Mouse (Mus musculus): Measurements from ENCODE around the gene Rrp12. TPM values are rescaled to one million over a fixed set of nuclear protein-coding genes. Genes with fewer than 3 reads are reported as not detected.
"Not testable (repeated sequence)": the region's sequence is repeated elsewhere in the genome, so short reads cannot be mapped to it uniquely, and the experiment has no call there.

Rrp12 gene
- total RNA-seq, 2 experiments from 2014 or later: 16.0 to 18.0 TPM

GRCm38 (mm10) chr19:41847992-41848851, 47.8 kb downstream of the Rrp12 start, which contains the start of gene Frat2:
Gene Frat2, minus strand, starts transcription at chr19:41848132.
- DNase-seq: peak; percentile 92 to 94

GRCm38 (mm10) chr19:41847614-41847991, 48.4 kb downstream of the Rrp12 start:
- DNase-seq: not testable (repeated sequence)

GRCm38 (mm10) chr19:41847091-41847581, 48.8 kb downstream of the Rrp12 start:
- peak; percentile 49 to 64 for DNase-seq

GRCm38 (mm10) chr19:41846366-41847090, 49.4 kb downstream of the Rrp12 start:
- peak; percentile 33 to 43 for DNase-seq

GRCm38 (mm10) chr19:41844345-41844744, 51.6 kb downstream of the Rrp12 start:
- DNase-seq: no peak

GRCm38 (mm10) chr19:41842706-41843105, 53.3 kb downstream of the Rrp12 start:
- no peak for DNase-seq

GRCm38 (mm10) chr19:41842196-41842595, 53.8 kb downstream of the Rrp12 start:
- DNase-seq: no peak

DNA sequence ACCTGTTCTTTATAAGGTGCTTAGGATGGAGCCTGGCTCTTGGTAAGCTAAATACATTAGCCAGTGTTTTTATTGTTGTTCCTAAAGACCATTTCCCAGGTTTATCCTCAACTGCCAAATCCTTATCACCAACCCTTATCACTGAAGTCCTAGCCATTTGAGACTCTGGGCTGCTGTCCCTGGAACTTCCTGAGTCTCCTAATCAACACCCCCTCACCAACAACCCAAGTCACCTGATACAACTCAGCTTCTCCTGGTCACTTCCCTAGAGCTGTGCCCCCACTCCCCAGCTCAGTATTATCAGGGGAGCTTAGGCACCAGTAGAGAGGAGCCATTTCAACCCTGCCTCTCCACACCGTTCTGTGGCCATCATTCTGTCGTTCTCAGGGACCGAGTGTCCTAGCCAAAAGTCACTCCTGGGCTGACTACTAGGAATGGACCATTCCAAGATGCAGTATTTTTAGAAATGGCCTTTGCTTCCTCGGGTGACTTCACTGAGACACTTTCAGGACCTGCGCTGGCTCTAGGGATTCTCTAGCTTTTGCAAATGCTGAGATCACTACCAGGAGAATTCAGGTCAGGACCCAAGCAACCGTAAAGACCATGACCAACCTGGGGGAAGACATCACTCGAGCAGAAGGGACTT, 54.7 kb downstream of the Rrp12 start:
- peak in 1 of 2 experiments; percentile 6 for DNase-seq

DNA sequence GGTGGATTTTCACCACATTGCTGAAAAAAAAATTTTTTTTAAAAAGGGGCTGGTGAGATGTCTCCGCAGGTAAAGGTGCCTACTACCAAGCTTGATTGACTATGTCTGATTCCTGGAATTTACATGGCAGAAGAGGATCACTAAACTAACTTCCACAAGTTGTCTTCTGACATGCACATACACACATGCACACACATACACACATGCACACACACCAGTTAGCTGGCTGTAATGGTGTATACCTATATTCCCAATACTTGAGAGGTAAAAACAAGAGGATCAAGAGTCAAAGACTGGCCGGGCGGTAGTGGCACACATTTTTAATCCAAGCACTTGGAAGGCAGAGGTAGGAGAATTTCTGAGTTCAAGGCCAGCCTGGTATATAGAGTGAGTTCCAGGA, 56.3 kb downstream of the Rrp12 start:
- DNase-seq: no peak

DNA sequence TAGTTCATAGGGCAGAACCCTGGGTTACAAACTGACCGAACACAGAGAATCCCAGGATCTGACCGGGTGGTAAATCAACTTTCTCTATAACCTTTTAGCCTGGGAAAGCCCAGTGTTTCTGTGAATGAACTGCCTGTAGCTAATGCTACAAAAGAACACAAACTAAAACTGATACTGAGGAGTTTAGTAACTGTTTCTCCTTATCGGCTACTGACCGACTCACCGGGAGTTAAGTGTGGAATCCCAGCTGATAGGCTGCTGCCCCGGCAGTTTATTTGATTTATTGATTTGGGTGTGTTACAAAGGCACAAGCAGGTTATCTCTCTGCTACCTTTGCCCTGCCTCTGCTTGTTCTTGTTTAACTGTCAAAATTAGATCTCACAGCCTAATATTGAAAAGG, 57.2 kb downstream of the Rrp12 start:
- no peak for DNase-seq

DNA sequence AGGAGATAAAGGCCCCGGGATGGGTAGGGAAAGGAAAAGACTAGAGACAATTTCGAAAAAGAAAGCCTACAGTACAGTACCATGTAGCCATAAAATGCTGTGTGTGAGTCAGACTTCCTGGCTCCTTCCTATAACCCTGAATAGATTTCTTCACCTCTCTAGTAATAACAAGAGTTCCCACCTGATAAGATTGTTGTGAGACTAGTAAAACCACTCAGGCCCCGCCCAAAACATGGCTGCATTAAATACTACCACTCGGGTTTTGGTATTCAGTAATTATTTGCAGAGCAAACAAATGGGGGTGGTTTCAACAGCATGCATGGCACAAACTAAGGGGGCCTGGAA, 58.1 kb downstream of the Rrp12 start:
- no peak for DNase-seq

GRCm38 (mm10) chr19:41837194-41837916, 58.6 kb downstream of the Rrp12 start:
- no peak for DNase-seq

GRCm38 (mm10) chr19:41836719-41837118, 59.3 kb downstream of the Rrp12 start:
- DNase-seq: no peak

GRCm38 (mm10) chr19:41835816-41836215, 60.2 kb downstream of the Rrp12 start:
- DNase-seq: peak; percentile 19 to 33

- DNase-seq: no peak
Observed at GRCm38 (mm10) chr19:41835407-41835806, 60.6 kb downstream of the Rrp12 start.

- no peak for DNase-seq
Observed at GRCm38 (mm10) chr19:41832501-41833201, 63.3 kb downstream of the Rrp12 start.

DNA sequence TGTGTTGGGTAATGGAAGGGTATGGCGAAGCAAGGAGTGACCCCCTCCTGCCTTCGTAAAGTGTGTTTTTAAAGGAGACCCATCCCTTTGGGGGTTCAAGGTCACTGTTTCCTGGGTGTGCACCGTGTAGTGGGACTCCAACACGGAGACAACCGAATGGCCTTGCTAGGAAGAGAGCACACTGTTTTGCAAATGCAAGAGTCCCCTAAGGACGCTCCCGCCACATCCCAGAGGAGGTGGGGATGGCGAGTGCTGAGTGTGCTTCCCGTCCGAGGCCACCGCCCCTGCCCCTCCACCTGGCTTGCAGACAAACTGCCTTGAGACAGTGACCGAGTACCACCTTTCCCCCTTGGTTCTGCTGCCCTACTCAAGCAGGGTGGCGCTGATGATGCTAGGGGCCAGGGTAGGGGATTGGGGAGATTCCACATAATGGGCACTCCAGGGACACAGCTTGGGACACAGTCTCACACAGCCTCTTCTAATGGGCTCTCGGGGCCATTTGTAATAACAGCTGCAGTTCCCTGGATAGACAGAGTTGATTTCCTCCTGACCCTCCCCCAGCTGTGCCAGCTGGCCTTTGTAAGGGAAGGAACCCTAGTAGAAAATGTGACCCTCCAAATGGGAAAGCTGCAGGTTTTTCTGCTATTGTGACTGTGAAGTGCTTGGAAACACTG, 64.1 kb downstream of the Rrp12 start:
- DNase-seq: no peak

- DNase-seq: peak; percentile 24 to 39
Observed at GRCm38 (mm10) chr19:41831101-41831570, 64.8 kb downstream of the Rrp12 start.

DNA sequence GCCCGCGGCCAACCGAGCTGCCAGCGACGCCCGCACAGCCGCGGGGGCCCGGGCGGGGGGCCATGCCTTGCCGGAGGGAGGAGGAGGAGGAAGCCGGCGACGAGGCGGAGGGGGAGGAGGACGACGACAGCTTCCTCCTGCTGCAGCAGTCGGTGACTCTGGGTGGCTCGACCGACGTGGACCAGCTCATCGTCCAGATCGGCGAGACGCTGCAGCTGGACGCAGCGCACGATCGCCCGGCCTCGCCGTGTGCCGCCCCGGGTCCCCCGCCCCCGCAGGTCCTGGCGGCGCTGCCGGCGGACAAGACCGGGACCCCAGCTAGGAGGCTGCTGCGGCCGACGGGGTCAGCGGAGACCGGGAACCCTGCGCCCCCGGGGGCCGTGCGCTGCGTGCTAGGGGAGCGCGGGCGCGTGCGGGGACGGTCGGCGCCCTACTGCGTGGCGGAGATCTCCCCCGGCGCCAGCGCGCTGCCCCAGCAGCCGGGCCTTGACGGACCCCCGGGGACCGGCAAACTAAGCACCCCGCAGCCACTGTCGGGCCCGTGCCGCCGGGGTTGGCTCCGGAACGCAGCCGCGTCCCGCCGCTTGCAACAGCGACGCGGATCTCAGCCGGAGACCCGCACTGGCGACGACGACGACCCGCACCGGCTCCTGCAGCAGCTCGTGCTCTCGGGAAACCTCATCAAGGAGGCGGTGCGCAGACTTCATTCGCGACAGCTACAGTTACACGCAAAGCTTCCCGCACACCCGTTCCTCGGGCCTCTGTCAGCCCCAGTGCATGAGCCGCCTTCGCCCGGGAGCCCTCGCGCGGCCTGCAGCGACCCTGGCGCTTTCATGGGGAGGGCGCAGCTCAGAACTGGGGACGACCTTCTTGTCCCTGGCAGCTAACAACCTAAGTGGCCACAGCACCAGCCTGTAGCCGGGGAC, 65.6 kb downstream of the Rrp12 start:
- DNase-seq: peak; percentile 67 to 84
